Mouse (Mus musculus) cerebellum, adult 2 months (tissue): Measurements from ENCODE around the gene Cep57l1.

Source experiments
- CTCF ChIP-seq: fragments of 200-500 bp; IDR thresholded peaks from 2 replicates; pipeline ENCODE4 v1.5.1; 2011; ENCODE audit warnings: low read depth, mild to moderate bottlenecking, control low read depth, low read length, moderate library complexity, borderline replicate concordance; ENCODE audit not compliant: insufficient read depth
- POLR2A ChIP-seq: fragments of 200-500 bp; IDR thresholded peaks from 2 replicates; pipeline ENCODE4 v1.6.1; 2011; ENCODE audit warnings: low read length, control low read depth, borderline replicate concordance; ENCODE audit not compliant: insufficient read depth

DNA sequence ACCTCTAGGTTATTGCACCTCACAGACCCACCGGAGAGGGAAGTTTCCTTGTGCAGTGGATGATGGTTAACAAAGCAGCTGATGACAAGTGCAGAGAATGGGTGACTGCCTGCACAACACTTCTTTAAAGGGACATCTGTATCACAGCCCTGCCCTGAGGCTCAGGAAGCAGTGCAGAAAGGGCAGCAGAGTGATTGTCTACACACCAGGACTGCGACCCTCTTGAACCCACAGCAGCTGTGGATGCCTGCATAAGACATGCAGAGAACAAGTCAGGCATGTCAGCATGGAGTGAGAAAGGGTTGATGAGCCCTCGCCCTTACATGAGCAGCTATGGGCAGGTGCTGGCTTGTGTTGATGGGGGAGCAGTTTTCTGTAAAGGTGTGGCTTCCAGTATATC lies 48.8 kb downstream of the Cep57l1 start:
- TF ChIP-seq POLR2A (no peak), CTCF (no peak)
